Mouse (Mus musculus) spleen, adult 18-20 months (tissue): ENCODE results near the gene Eef1akmt3.
A peak's percentile ranks its signal among the peaks of the same experiment; 100 is the strongest.
"Not testable (repeated sequence)": the region's sequence is repeated elsewhere in the genome, so short reads cannot be mapped to it uniquely, and the experiment has no call there.

Experiments used
- DNase-seq, 2 experiments: peaks; one replicate each; pipeline ENCODE4 v3.0.0; 2022; ENCODE audit warnings: mixed read lengths in 2 of 2

Eef1akmt3 gene

DNA sequence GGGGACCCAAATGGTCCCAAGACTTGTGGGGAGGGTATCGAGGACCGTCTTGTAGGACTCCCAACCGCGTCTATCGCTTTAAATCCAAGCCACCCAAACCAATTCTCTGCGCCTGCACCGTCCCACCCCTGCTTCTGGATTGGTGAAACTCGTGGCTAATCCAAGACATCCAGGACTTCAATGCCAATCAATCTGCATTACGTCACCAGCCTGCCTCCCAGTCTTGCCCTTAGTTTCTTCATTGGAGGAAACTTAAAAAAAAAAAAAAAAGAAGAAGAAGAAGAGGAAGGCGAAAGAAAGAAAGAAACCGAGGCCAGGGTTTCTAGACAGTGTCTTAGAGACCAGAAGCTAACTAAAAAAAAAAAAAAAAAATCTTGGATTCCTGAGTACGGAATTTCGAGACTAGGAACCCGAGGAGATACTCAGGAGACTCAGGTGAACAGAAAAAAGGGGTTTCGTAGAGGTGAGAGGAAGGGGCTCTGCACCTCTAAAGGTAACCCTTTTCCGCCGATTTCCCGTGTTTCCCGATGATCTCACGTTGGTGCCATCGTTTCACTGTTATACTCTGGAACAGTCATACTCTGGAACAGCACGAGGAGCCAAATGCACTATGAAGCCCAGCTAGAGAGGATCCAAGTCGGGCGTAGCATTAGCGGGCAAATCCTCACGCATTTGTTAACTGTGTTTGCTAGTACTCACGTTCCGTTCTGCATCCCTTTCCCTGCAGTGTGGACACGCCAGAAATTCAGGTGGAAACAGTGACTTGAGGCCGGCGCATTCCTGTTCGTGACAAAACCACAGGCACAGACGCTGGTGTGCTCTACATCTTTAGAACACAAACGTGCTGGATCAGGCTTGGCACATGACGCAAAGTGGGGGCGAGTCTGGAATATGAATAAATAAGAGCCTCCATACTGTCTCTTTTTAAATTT is 29.1 kb upstream of the Eef1akmt3 start, which contains the start of gene Tspan31:
Gene Tspan31, minus strand, starts transcription at position 75 of the 932 bp plus-strand sequence.
- DNase-seq, result peak; percentile 50 to 58

GRCm38 (mm10) chr10:127069281-127070189 is 28.2 kb upstream of the Eef1akmt3 start:
- DNase-seq, result no peak

GRCm38 (mm10) chr10:127068360-127069038 is 27.2 kb upstream of the Eef1akmt3 start:
- DNase-seq, result peak in 1 of 2 experiments; percentile 3

DNA sequence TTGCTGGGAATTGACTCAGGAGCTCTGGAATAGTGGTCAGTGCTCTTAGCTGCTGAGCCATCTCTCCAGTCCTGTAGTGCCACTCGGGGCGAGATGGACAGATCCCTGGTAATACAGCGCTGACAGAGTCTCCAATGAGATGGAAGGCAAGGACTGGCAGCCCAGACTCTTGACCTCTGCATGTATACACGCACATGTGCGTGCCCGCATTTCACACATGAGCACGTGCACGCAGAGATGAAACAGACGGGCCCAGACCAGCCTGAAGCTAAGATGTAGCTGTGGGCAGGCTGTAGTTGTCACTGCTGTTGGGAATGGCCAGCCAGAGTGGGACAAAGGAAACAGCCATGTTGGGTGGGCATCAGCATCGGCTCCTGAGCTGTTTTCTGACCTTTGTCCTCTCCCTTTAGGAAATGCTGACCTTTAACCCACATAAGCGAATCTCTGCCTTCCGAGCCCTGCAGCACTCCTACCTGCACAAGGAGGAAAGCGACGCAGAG is 25.3 kb upstream of the Eef1akmt3 start:
- peak in 1 of 2 experiments; percentile 4 for DNase-seq

- DNase-seq, result peak in 1 of 2 experiments; percentile 6
Observed at GRCm38 (mm10) chr10:127065981-127066380, 24.7 kb upstream of the Eef1akmt3 start.

GRCm38 (mm10) chr10:127063913-127064870 is 22.9 kb upstream of the Eef1akmt3 start:
- no peak for DNase-seq

DNA sequence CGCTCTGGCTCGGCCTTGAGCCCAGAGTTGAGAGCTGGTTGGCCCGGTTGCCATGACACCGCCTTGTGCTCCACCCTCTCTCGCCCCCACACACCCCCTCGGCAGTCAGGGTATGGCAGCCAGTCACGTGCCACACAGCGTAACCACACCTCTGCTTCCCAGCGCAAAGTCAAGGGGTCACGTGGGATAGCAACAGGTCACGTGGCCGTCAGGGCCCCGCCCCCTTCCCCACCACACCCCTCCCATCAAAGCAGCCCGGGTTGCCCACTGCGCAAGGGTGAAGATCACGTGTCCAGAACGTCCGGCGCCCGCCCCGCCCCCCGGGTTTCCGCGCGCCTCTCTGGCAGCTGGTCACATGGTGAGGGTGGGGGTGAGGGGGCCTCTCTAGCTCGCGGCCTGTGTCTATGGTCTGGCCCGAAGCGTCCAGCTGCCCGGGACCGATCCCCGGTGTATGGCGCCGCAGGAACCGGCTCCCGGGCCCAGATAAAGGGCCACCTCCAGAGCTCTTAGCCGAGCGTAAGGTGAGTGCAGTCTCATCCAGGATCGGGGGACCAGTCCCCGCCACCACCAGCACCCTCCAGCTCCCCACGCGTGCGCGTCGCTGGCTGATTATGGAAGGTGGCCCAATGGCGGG is 22.0 kb upstream of the Eef1akmt3 start, which contains the start of gene Cdk4:
Gene Cdk4, plus strand, starts transcription at position 296 of the 634 bp plus-strand sequence.
- DNase-seq, result peak; percentile 97 to 98

DNA sequence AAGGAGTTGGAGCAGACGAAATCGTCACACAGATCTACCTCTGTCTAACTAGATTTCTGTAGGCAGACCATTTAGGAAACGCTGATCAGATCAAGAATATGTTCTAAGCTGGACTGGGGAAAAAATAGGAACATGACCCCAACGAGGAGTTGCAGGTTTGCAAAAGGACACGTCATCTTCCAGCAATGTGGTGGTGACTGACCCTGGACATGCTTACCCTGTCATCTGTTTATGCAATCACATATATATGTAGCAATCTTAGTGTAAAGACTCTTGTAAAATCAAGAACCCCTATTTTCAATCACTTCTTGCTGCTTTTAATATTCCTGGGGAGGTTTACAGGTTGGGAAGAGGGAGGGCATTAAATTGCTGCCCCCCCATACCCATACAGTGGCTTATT is 21.2 kb upstream of the Eef1akmt3 start:
- no peak for DNase-seq

DNA sequence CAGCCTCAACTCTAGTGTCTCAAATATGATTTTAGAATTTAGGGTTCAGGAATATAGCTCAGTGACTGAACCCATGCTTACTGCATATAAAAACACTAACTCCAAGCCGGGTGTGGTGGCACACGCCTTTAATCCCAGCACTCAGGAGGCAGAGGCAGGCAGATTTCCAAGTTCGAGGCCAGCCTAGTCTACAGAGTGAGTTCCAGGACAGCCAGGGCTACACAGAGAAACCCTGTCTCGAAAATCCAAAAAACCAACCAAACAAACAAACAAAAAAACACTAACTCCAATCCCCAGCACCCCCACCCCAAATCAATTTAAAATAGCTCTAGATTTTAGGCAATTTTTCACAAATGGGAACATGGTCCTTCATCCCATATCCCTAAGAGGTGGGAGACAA is 20.8 kb upstream of the Eef1akmt3 start:
- DNase-seq, result not testable (repeated sequence)

DNA sequence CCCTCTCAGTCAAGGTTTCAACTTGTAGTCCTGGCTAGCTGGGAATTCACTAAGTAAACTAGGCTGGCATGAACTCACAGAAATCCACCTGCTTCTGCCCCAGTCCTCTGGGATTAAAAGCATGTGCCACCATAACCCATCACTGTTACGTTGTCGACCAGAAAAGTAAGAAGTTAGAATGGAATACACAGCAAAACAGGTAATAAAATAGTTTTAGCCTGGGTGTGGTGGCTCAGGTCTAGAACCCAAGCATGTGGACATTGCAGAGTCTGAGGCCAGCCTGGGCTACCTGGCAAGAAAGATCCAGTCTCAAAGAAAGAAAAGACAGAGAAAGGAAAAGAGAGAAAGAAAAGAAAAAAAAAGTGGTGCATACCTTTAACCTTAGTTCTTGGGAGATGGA is 20.2 kb upstream of the Eef1akmt3 start:
- no peak for DNase-seq

- DNase-seq, result peak in 1 of 2 experiments; percentile 3
Observed at GRCm38 (mm10) chr10:127061085-127061484, 19.8 kb upstream of the Eef1akmt3 start.

GRCm38 (mm10) chr10:127059968-127060916 is 18.9 kb upstream of the Eef1akmt3 start, which contains the start of gene March9:
Gene March9, minus strand, starts transcription at chr10:127060184.
- DNase-seq, result peak; percentile 76 to 77

- no peak for DNase-seq
Observed at GRCm38 (mm10) chr10:127059174-127059967, 18.1 kb upstream of the Eef1akmt3 start.

DNA sequence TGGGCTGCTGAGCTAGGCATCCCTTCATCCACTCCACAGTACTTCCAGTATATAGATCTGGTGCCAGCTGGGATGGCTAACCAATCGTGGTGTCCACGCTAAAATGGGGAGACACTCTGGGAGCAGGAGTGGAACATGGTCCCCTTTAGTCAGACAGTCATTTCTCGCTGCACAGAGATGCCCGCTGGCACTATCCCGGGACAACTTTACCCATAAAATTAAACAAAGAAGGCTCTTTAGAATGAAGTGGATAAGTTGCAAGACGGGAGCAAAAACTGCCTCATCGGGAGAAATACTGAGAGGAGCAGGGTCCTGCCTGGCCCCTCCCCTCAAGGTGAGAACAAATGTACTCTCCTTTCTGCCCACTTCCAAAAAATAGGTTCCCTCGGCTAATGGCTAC is 17.4 kb upstream of the Eef1akmt3 start:
- no peak for DNase-seq

GRCm38 (mm10) chr10:127058161-127058560 is 16.8 kb upstream of the Eef1akmt3 start:
- DNase-seq, result peak; percentile 58 to 79

- DNase-seq, result peak in 1 of 2 experiments; percentile 6
Observed at GRCm38 (mm10) chr10:127056490-127056889, 15.2 kb upstream of the Eef1akmt3 start.

GRCm38 (mm10) chr10:127055406-127055805 is 14.1 kb upstream of the Eef1akmt3 start:
- no peak for DNase-seq

DNA sequence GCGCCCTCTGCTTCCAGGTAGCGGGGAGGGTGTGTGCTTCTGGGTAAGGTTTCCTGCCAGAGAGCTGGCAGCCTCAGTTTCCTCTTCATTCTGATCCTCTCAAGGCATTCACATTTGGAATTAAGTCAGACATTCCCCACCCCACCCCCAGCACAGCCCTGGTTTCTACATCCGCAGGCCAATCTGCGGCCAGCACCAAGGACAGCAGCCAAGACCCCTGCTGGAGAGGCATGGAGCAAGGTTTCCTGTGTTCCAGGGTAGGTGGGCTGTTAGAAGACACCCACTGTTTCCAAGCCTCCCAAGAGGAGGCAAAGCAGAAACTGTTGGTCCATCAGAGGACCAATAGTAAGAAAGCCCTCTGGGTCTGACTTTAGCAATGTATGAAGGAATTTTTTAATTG is 13.3 kb upstream of the Eef1akmt3 start:
- no peak for DNase-seq
